Mouse (Mus musculus): Measurements from ENCODE around the gene Gmppa.

- no peak for TF ChIP-seq CTCF (IDR thresholded peaks at IDR 0.05; ENCODE audit: control insufficient read depth, insufficient read depth, insufficient read length)
- no peak for TF ChIP-seq MAX (IDR thresholded peaks at IDR 0.05)
- no peak for TF ChIP-seq MYOD1 (IDR thresholded peaks at IDR 0.05; ENCODE audit: control insufficient read depth, insufficient read length, low read depth)
Measured at GRCm38 (mm10) chr1:75487040-75487404, 51.3 kb downstream of the Gmppa start.

Measured in C2C12 (cell line).